Mouse (Mus musculus) heart, embryonic 13.5 days (tissue): Measurements from ENCODE around the gene Dgat2. TPM values are rescaled to one million over a fixed set of nuclear protein-coding genes. Genes with fewer than 3 reads are reported as not detected.

Experiments used
- ATAC-seq: fragments of 200-750 bp; cut with Nextera tagmentation; 2 replicates; pipeline ENCODE4 v1.8.0; 2017; ENCODE audit warnings: moderate TSS enrichment; ENCODE audit not compliant: insufficient number of reproducible peaks, low FRiP score, low TSS enrichment; ENCODE audit errors: extremely low read depth
- H3K27ac ChIP-seq: fragments of 300-500 bp; sonication (generic); replicated peaks from 2 replicates; pipeline ENCODE4 v1.5.1; 2015; ENCODE audit warnings: moderate library complexity, mild to moderate bottlenecking, inconsistent platforms
- H3K27me3 ChIP-seq: fragments of 300-500 bp; sonication (generic); replicated peaks from 2 replicates; pipeline ENCODE4 v1.6.1; 2015; ENCODE audit warnings: mild to moderate bottlenecking, inconsistent platforms
- H3K36me3 ChIP-seq: fragments of 300-500 bp; sonication (generic); 2 replicates; pipeline ENCODE4 v1.6.1; 2015; ENCODE audit warnings: mild to moderate bottlenecking, inconsistent platforms
- H3K4me1 ChIP-seq: fragments of 300-500 bp; sonication (generic); 2 replicates; pipeline ENCODE4 v1.6.1; 2015; ENCODE audit warnings: inconsistent platforms
- H3K4me2 ChIP-seq: fragments of 300-500 bp; sonication (generic); 2 replicates; pipeline ENCODE4 v1.6.1; 2015; ENCODE audit warnings: inconsistent platforms, mild to moderate bottlenecking, moderate library complexity
- H3K4me3 ChIP-seq: fragments of 300-500 bp; sonication (generic); 2 replicates; pipeline ENCODE4 v1.5.1; 2015; ENCODE audit warnings: moderate library complexity, mild to moderate bottlenecking, inconsistent platforms
- H3K9ac ChIP-seq: fragments of 300-500 bp; sonication (generic); 2 replicates; pipeline ENCODE4 v1.6.1; 2015; ENCODE audit warnings: inconsistent platforms, mild to moderate bottlenecking, moderate library complexity
- H3K9me3 ChIP-seq: fragments of 300-500 bp; sonication (generic); 2 replicates; pipeline ENCODE4 v1.6.1; 2016; ENCODE audit warnings: inconsistent platforms
- WGBS: fragments of 180-500 bp; shearing (Covaris S2); methylation state at CpG from one replicate; pipeline ENCODE4 v1.1.7; 2015; ENCODE audit warnings: mixed read lengths; 5-methylcytosine and 5-hydroxymethylcytosine counted together
- polyA plus RNA-seq: library from polyadenylated mRNA; unstranded; fragments of >200 nt; fragmentation: Nextera tagmentation; extraction: Ambion mirVana; gene quantifications from 2 replicates; pipeline ENCODE4 v1.2.1, GENCODE M21; 2015

Gene Dgat2
- polyA plus RNA-seq, 1 experiment from 2014 or later: 10.6 TPM

DNA sequence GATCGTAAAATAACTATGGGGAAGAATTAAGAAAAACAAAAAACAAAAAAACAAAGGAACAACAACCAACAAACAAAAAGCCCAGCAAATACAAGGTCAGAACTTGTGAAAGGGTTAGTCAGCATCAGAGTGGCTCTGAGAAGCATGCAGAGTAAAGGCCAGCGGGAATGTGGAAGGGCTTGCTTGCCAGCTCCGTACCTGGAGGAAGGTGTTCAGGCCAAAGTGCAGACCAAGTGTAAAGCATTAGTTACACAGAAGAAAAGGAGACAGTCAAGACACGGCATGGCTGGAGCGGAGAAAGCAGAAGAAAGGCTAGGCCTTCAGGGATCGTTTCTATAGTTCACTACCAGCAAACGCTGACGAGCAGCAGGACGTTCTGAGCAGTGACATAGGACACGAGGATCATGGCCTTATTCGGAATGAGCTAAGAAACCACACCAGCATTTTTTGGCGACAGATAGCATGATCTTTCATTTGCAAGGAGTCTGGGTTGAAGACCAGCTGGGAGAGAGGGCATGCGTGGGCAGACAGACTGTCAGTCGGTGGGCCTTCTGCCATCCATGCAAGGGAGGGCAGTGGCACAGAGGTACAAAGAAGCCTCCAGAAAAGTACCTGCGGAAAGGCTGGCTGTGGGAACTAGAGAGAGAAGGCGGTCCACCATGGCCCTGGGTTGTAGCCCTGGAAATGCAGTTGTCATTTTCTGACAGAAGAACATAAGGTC, 68.4 kb downstream of the Dgat2 start:
- ATAC-seq: no peak
- peaks cover 25% of the 10 kb centered on the region for H3K4me1 ChIP-seq
- WGBS: 86% methylated on average over 16 of the region's 16 CpGs
- H3K27ac ChIP-seq: 0 out of 2 replicates have a peak overlapping the region, but pooled peaks have one; percentile 12
- peaks cover 11% of the 10 kb centered on the region for H3K36me3 ChIP-seq
- H3K4me3 ChIP-seq: no peak overlapping the region
- no peaks in the 10 kb centered on the region for H3K27me3 ChIP-seq
- no peak overlapping the region for H3K9ac ChIP-seq
- H3K4me2 ChIP-seq: no peak overlapping the region
- no peaks in the 10 kb centered on the region for H3K9me3 ChIP-seq

DNA sequence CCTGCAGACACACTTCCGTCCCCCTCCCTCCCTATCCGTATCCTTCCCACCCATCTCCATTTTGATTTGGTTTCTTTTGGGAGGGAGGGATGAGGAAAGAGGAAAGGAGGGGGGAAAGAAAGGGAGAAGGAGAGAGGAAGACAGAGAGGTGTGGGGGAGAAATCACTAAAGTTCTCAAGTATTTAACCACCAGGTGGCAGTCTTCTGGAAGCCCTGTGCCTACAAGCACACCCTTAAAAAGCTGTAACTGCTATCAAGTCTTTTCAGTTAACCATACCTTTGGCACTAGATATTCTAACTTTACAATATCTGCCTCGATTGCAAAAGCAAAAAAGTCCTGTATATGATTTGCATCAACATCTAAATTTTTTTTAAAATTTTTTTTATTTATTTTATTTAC, 75.0 kb downstream of the Dgat2 start:
- ATAC-seq: no peak
- Histone ChIP-seq H3K4me2 (no peak overlapping the region), H3K9me3 (no peaks in the 10 kb centered on the region), H3K36me3 (no peaks in the 10 kb centered on the region; the same call in 1 of the 2 replicates), H3K4me3 (no peak overlapping the region), H3K27ac (no peak overlapping the region), H3K4me1 (peaks cover 15% of the 10 kb centered on the region), H3K27me3 (no peaks in the 10 kb centered on the region), H3K9ac (no peak overlapping the region)
- WGBS: 41% methylated on average over 3 of the region's 3 CpGs

DNA sequence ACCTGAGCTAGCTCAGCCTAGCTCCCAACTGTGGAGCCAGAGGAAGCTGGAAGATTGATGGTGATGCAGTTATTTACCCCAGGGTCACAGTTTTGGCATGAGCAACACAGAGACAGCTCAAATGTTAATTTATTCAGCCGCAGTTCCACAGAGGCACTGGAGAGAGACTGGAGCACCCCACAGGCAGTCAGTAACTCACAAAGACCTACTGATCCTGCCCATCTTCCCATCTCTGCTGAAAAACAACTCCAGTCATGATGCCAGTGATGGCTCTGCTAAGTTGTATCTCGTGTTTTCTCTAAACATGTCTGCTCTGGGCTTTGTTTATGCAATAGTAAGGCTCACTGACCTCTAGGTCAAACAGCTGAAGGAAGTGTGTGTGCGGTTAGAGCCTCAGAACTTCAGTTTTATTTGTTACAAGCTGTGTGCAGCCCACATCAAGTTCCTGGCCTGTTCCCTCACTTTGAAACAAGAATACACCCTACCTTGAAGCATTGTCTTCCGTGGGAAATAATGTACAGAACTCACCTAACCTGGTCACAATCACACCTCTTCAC, 75.7 kb downstream of the Dgat2 start:
- peaks cover 23% of the 10 kb centered on the region for H3K4me1 ChIP-seq
- H3K36me3 ChIP-seq: no peaks in the 10 kb centered on the region; the same call in 1 of the 2 replicates
- no peak overlapping the region for H3K27ac ChIP-seq
- no peak for ATAC-seq
- no peaks in the 10 kb centered on the region for H3K9me3 ChIP-seq
- H3K27me3 ChIP-seq: no peaks in the 10 kb centered on the region
- H3K9ac ChIP-seq: no peak overlapping the region
- H3K4me3 ChIP-seq: no peak overlapping the region
- 67% methylated on average over 4 of the region's 4 CpGs for WGBS
- H3K4me2 ChIP-seq: no peak overlapping the region

Other genes starting within 250 kb of the Dgat2 start
- 14.8 and 15.5 TPM in 2 replicates for gene Uvrag, start 41.6 kb downstream of the Dgat2 start, polyA plus RNA-seq
- gene Mogat2, start 55.9 kb upstream of the Dgat2 start, polyA plus RNA-seq: 1.3 and 3.5 TPM in 2 replicates
- gene Map6, start 84.7 kb upstream of the Dgat2 start, polyA plus RNA-seq: 2.5 and 3.2 TPM in 2 replicates
- 1,205 and 1,287 TPM in 2 replicates for gene Serpinh1, start 170.5 kb upstream of the Dgat2 start, polyA plus RNA-seq
- gene Gdpd5, start 198.7 kb upstream of the Dgat2 start, polyA plus RNA-seq: 25.3 and 25.4 TPM in 2 replicates